Mouse (Mus musculus): Measurements from ENCODE around the gene Lonp2. TPM values are rescaled to one million over a fixed set of nuclear protein-coding genes. Genes with fewer than 3 reads are reported as not detected.

Gene Lonp2
- polyA plus RNA-seq, 1 experiment from 2014 or later: 56.1 TPM

- no peak overlapping the region for H3K4me2 ChIP-seq (ENCODE audit: low read depth, low read length)
- H3K9ac ChIP-seq (ENCODE audit: low read length): no peak overlapping the region
- H3K4me3 ChIP-seq (ENCODE audit: low read length): no peak overlapping the region
- no peaks in the 10 kb centered on the region for H3K27me3 ChIP-seq (ENCODE audit: control insufficient read depth, insufficient read depth, low read depth, low read length)
- H3K9me3 ChIP-seq (ENCODE audit: control insufficient read depth, low read length): no peaks in the 10 kb centered on the region
- WGBS: 79% methylated on average over 3 of the region's 3 CpGs
- ATAC-seq (ENCODE audit: low read depth): no peak
- no peaks in the 10 kb centered on the region for H3K4me1 ChIP-seq (replicated peaks; ENCODE audit: control insufficient read depth, insufficient read depth, low read length)
- H3K27ac ChIP-seq (ENCODE audit: low read length): no peak overlapping the region
- peaks cover 18% of the 10 kb centered on the region for H3K36me3 ChIP-seq (ENCODE audit: control insufficient read depth, insufficient read depth, low read length)
These were observed 18.8 kb downstream of the Lonp2 start for GRCm38 (mm10) chr8:86642682-86643081.

GRCm38 (mm10) chr8:86644661-86645060, 20.8 kb downstream of the Lonp2 start:
- Histone ChIP-seq H3K4me3 (ENCODE audit: low read length) (no peak overlapping the region), H3K27me3 (ENCODE audit: control insufficient read depth, insufficient read depth, low read depth, low read length) (no peaks in the 10 kb centered on the region), H3K27ac (ENCODE audit: low read length) (no peak overlapping the region), H3K9me3 (ENCODE audit: control insufficient read depth, low read length) (no peaks in the 10 kb centered on the region), H3K4me2 (ENCODE audit: low read depth, low read length) (no peak overlapping the region), H3K9ac (ENCODE audit: low read length) (no peak overlapping the region), H3K36me3 (ENCODE audit: control insufficient read depth, insufficient read depth, low read length) (peaks cover 6% of the 10 kb centered on the region), H3K4me1 (replicated peaks; ENCODE audit: control insufficient read depth, insufficient read depth, low read length) (no peaks in the 10 kb centered on the region)
- WGBS: 93% methylated on average over 4 of the region's 4 CpGs
- no peak for ATAC-seq (ENCODE audit: low read depth)

- 83% methylated on average over 3 of the region's 3 CpGs for WGBS
- no peak for ATAC-seq (ENCODE audit: low read depth)
These were observed 23.9 kb downstream of the Lonp2 start for GRCm38 (mm10) chr8:86647771-86648170.

GRCm38 (mm10) chr8:86651416-86651815, 27.6 kb downstream of the Lonp2 start:
- H3K27ac ChIP-seq (ENCODE audit: low read length): no peak overlapping the region
- H3K4me1 ChIP-seq (replicated peaks; ENCODE audit: control insufficient read depth, insufficient read depth, low read length): no peaks in the 10 kb centered on the region
- no peak overlapping the region for H3K4me2 ChIP-seq (ENCODE audit: low read depth, low read length)
- no peak for ATAC-seq (ENCODE audit: low read depth)
- 79% methylated on average over 5 of the region's 5 CpGs for WGBS
- no peak overlapping the region for H3K9ac ChIP-seq (ENCODE audit: low read length)
- H3K27me3 ChIP-seq (ENCODE audit: control insufficient read depth, insufficient read depth, low read depth, low read length): no peaks in the 10 kb centered on the region
- no peaks in the 10 kb centered on the region for H3K9me3 ChIP-seq (ENCODE audit: control insufficient read depth, low read length)
- H3K36me3 ChIP-seq (ENCODE audit: control insufficient read depth, insufficient read depth, low read length): peaks cover 6% of the 10 kb centered on the region
- no peak overlapping the region for H3K4me3 ChIP-seq (ENCODE audit: low read length)

More at GRCm38 (mm10) chr8:86647771-86648170, 23.9 kb downstream of the Lonp2 start:
- Histone ChIP-seq H3K4me3 (ENCODE audit: low read length) (no peak overlapping the region), H3K27ac (ENCODE audit: low read length) (no peak overlapping the region), H3K36me3 (ENCODE audit: control insufficient read depth, insufficient read depth, low read length) (peaks cover 4% of the 10 kb centered on the region), H3K4me1 (replicated peaks; ENCODE audit: control insufficient read depth, insufficient read depth, low read length) (no peaks in the 10 kb centered on the region), H3K9ac (ENCODE audit: low read length) (no peak overlapping the region), H3K9me3 (ENCODE audit: control insufficient read depth, low read length) (no peaks in the 10 kb centered on the region), H3K27me3 (ENCODE audit: control insufficient read depth, insufficient read depth, low read depth, low read length) (no peaks in the 10 kb centered on the region), H3K4me2 (ENCODE audit: low read depth, low read length) (no peak overlapping the region)

GRCm38 (mm10) chr8:86652546-86652945, 28.7 kb downstream of the Lonp2 start:
- H3K9ac ChIP-seq (ENCODE audit: low read length): no peak overlapping the region
- no peak overlapping the region for H3K4me2 ChIP-seq (ENCODE audit: low read depth, low read length)
- no peaks in the 10 kb centered on the region for H3K9me3 ChIP-seq (ENCODE audit: control insufficient read depth, low read length)
- peaks cover 6% of the 10 kb centered on the region for H3K36me3 ChIP-seq (ENCODE audit: control insufficient read depth, insufficient read depth, low read length)
- WGBS: 87% methylated on average over 2 of the region's 2 CpGs
- ATAC-seq (ENCODE audit: low read depth): no peak
- no peak overlapping the region for H3K27ac ChIP-seq (ENCODE audit: low read length)
- H3K27me3 ChIP-seq (ENCODE audit: control insufficient read depth, insufficient read depth, low read depth, low read length): no peaks in the 10 kb centered on the region
- no peaks in the 10 kb centered on the region for H3K4me1 ChIP-seq (replicated peaks; ENCODE audit: control insufficient read depth, insufficient read depth, low read length)
- no peak overlapping the region for H3K4me3 ChIP-seq (ENCODE audit: low read length)

- Histone ChIP-seq H3K9me3 (ENCODE audit: control insufficient read depth, low read length) (no peaks in the 10 kb centered on the region), H3K36me3 (ENCODE audit: control insufficient read depth, insufficient read depth, low read length) (peaks cover 8% of the 10 kb centered on the region), H3K4me3 (ENCODE audit: low read length) (no peak overlapping the region), H3K4me2 (ENCODE audit: low read depth, low read length) (no peak overlapping the region), H3K9ac (ENCODE audit: low read length) (no peak overlapping the region), H3K4me1 (replicated peaks; ENCODE audit: control insufficient read depth, insufficient read depth, low read length) (no peaks in the 10 kb centered on the region), H3K27me3 (ENCODE audit: control insufficient read depth, insufficient read depth, low read depth, low read length) (no peaks in the 10 kb centered on the region), H3K27ac (ENCODE audit: low read length) (no peak overlapping the region)
- 89% methylated on average over 1 of the region's 1 CpGs for WGBS
- ATAC-seq (ENCODE audit: low read depth): no peak
These were observed 30.7 kb downstream of the Lonp2 start for GRCm38 (mm10) chr8:86654578-86654977.

GRCm38 (mm10) chr8:86668750-86669149, 44.9 kb downstream of the Lonp2 start:
- Histone ChIP-seq H3K27me3 (ENCODE audit: control insufficient read depth, insufficient read depth, low read depth, low read length) (no peaks in the 10 kb centered on the region), H3K9me3 (ENCODE audit: control insufficient read depth, low read length) (no peaks in the 10 kb centered on the region), H3K9ac (ENCODE audit: low read length) (no peak overlapping the region), H3K4me1 (replicated peaks; ENCODE audit: control insufficient read depth, insufficient read depth, low read length) (no peaks in the 10 kb centered on the region), H3K27ac (ENCODE audit: low read length) (no peak overlapping the region), H3K4me3 (ENCODE audit: low read length) (no peak overlapping the region), H3K36me3 (ENCODE audit: control insufficient read depth, insufficient read depth, low read length) (peaks cover 8% of the 10 kb centered on the region), H3K4me2 (ENCODE audit: low read depth, low read length) (no peak overlapping the region)
- no peak for ATAC-seq (ENCODE audit: low read depth)

- H3K36me3 ChIP-seq (ENCODE audit: control insufficient read depth, insufficient read depth, low read length): peaks cover 9% of the 10 kb centered on the region
These were observed 45.4 kb downstream of the Lonp2 start for GRCm38 (mm10) chr8:86669259-86669658.

GRCm38 (mm10) chr8:86686629-86687028, 62.8 kb downstream of the Lonp2 start:
- H3K4me3 ChIP-seq (ENCODE audit: low read length): no peak overlapping the region
- H3K4me1 ChIP-seq (replicated peaks; ENCODE audit: control insufficient read depth, insufficient read depth, low read length): no peaks in the 10 kb centered on the region
- no peaks in the 10 kb centered on the region for H3K9me3 ChIP-seq (ENCODE audit: control insufficient read depth, low read length)
- no peak overlapping the region for H3K4me2 ChIP-seq (ENCODE audit: low read depth, low read length)
- H3K36me3 ChIP-seq (ENCODE audit: control insufficient read depth, insufficient read depth, low read length): no peaks in the 10 kb centered on the region
- no peaks in the 10 kb centered on the region for H3K27me3 ChIP-seq (ENCODE audit: control insufficient read depth, insufficient read depth, low read depth, low read length)
- whole genome bisulfite sequencing: 78% methylated on average over 3 of the region's 3 CpGs
- H3K9ac ChIP-seq (ENCODE audit: low read length): no peak overlapping the region
- no peak overlapping the region for H3K27ac ChIP-seq (ENCODE audit: low read length)
- ATAC-seq (ENCODE audit: low read depth): no peak

More at GRCm38 (mm10) chr8:86669259-86669658, 45.4 kb downstream of the Lonp2 start:
- H3K27me3 ChIP-seq (ENCODE audit: control insufficient read depth, insufficient read depth, low read depth, low read length): no peaks in the 10 kb centered on the region
- H3K9ac ChIP-seq (ENCODE audit: low read length): no peak overlapping the region
- H3K4me1 ChIP-seq (replicated peaks; ENCODE audit: control insufficient read depth, insufficient read depth, low read length): no peaks in the 10 kb centered on the region
- ATAC-seq (ENCODE audit: low read depth): no peak
- H3K27ac ChIP-seq (ENCODE audit: low read length): no peak overlapping the region
- H3K4me2 ChIP-seq (ENCODE audit: low read depth, low read length): no peak overlapping the region
- no peak overlapping the region for H3K4me3 ChIP-seq (ENCODE audit: low read length)
- no peaks in the 10 kb centered on the region for H3K9me3 ChIP-seq (ENCODE audit: control insufficient read depth, low read length)
- 82% methylated on average over 4 of the region's 4 CpGs for WGBS

GRCm38 (mm10) chr8:86692107-86692506, 68.3 kb downstream of the Lonp2 start:
- Histone ChIP-seq H3K9me3 (ENCODE audit: control insufficient read depth, low read length) (no peaks in the 10 kb centered on the region), H3K27ac (ENCODE audit: low read length) (no peak overlapping the region), H3K36me3 (ENCODE audit: control insufficient read depth, insufficient read depth, low read length) (no peaks in the 10 kb centered on the region), H3K9ac (ENCODE audit: low read length) (no peak overlapping the region), H3K4me3 (ENCODE audit: low read length) (no peak overlapping the region), H3K4me1 (replicated peaks; ENCODE audit: control insufficient read depth, insufficient read depth, low read length) (no peaks in the 10 kb centered on the region), H3K4me2 (ENCODE audit: low read depth, low read length) (no peak overlapping the region), H3K27me3 (ENCODE audit: control insufficient read depth, insufficient read depth, low read depth, low read length) (no peaks in the 10 kb centered on the region)
- WGBS: 85% methylated on average over 1 of the region's 1 CpGs
- ATAC-seq (ENCODE audit: low read depth): no peak
